Mouse (Mus musculus) embryonic stem cell, embryonic (primary cell): ENCODE results near the gene Cdc37l1.

Source experiments
- CTCF ChIA-PET, 4 experiments: fragments of 300-600 bp in 2 of 4; fragments of 350-600 bp in 2 of 4; sonication (Branson Sonifier 250); formaldehyde crosslinking; loops; one replicate each; lab custom pipeline; 2022; ENCODE audit warnings: inconsistent platforms in 2 of 4; lab: Charles Lee
- POLR2A ChIA-PET, 4 experiments: fragments of 300-600 bp in 2 of 4; fragments of 350-600 bp in 2 of 4; sonication (Branson Sonifier 250); formaldehyde crosslinking; loops; one replicate each; lab custom pipeline; 2022; ENCODE audit warnings: antibody characterized with exemption in 4 of 4, inconsistent platforms in 1 of 4; lab: Charles Lee

Cdc37l1 gene

GRCm38 (mm10) chr19:29024391-29024947 lies 34.3 kb downstream of the Cdc37l1 start:
- POLR2A ChIA-PET: interaction anchor here in 3 of 4 experiments (0.7 to 2.7 kb wide), 12 partner anchors 14 to 263 kb away, joined by 3 to 12 read pairs (median 4); partner anchors contain the start of gene Cdc37l1 (in 2 of the 3)
- CTCF ChIA-PET: interaction anchor here in 2 of 4 experiments (0.6 to 1.0 kb wide), 2 partner anchors 14 to 571 kb away, joined by 3 to 7 read pairs; no protein-coding TSS in a partner anchor

GRCm38 (mm10) chr19:29031788-29032187 lies 41.6 kb downstream of the Cdc37l1 start:
- ChIA-PET CTCF (no interaction called here), POLR2A (interaction anchor here in 2 of 4 experiments (1.5 to 2.1 kb wide), 3 partner anchors 12 to 41 kb away, joined by 3 to 5 read pairs (median 5); partner anchors contain the start of genes Ak3 (in 1 of the 2) and Cdc37l1 (in 1 of the 2))

DNA sequence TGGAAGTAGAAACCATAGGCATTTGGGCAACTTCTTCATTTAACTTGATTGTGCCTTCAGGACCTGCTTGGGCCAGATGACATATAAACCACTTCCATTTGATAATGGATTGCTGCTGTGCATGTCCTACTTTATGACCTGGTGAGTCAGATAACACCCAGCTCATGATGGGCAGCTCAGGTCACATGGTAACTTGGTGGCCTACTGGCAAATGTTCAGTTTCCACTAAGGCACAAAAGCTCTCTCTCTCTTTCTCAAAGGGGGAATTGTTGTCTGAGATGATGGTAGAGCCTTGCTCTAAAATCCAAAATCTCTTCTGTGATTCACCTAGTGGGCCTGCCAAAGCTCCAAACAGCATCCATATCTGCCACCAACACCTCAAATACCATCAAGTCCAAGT lies 42.5 kb downstream of the Cdc37l1 start:
- ChIA-PET CTCF (interaction anchor here in 1 of 4 experiments (0.6 kb wide), 1 partner anchor 323 kb away, joined by 3 read pairs; no protein-coding TSS in a partner anchor), POLR2A (interaction anchor here in 2 of 4 experiments (0.9 to 2.1 kb wide), 3 partner anchors 13 to 42 kb away, joined by 3 to 5 read pairs (median 3); partner anchors contain the start of genes Ak3 (in 1 of the 2) and Cdc37l1 (in 1 of the 2))

- POLR2A ChIA-PET: interaction anchor here in 2 of 4 experiments (1.2 to 3.4 kb wide), 4 partner anchors 11 to 48 kb away, joined by 3 to 14 read pairs (median 4); partner anchors contain the start of gene Ak3 (in 1 of the 2)
Measured at GRCm38 (mm10) chr19:29037026-29037425, 46.9 kb downstream of the Cdc37l1 start.

GRCm38 (mm10) chr19:29037541-29037940 lies 47.4 kb downstream of the Cdc37l1 start:
- ChIA-PET CTCF (interaction anchor here in 1 of 4 experiments (1.0 kb wide), 1 partner anchor 18 kb away, joined by 3 read pairs; no protein-coding TSS in a partner anchor), POLR2A (interaction anchor here in 3 of 4 experiments (0.7 to 3.4 kb wide), 4 partner anchors 10 to 48 kb away, joined by 3 to 14 read pairs (median 5); partner anchors contain the start of genes Ak3 (in 1 of the 3) and Cdc37l1 (in 1 of the 3))

More at GRCm38 (mm10) chr19:29037026-29037425, 46.9 kb downstream of the Cdc37l1 start:
- CTCF ChIA-PET: no interaction called here

GRCm38 (mm10) chr19:29039334-29039733 lies 49.2 kb downstream of the Cdc37l1 start:
- POLR2A ChIA-PET: interaction anchor here in 3 of 4 experiments (0.5 to 3.4 kb wide), 11 partner anchors 9 to 316 kb away, joined by 3 to 14 read pairs (median 3); partner anchors contain the start of gene Ak3 (in 1 of the 3)
- CTCF ChIA-PET: interaction anchor here (0.6 to 1.7 kb wide), 24 partner anchors 8 to 694 kb away, joined by 3 to 7 read pairs (median 4); partner anchors contain the start of genes Ak3 (in 2 of the 4), 4430402I18Rik (in 1 of the 4) and Jak2 (in 1 of the 4)

DNA sequence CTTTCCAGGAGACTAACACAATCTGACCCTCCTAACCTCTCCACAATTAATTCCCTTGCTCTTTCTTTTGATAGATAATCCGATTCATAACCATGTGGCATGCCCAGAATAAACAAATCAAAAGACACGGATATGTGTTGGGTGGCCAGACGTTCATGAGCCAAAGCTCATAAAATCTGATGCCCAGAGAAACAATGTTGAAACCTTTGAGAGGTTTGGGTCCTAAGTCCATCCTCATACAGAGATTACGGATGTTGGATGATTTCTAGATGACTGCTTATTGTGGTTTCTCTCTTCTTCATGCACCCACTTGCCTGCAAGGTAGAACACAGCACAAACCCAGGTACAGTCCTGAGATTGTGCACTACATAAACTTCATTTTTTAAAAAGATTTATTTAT lies 50.1 kb downstream of the Cdc37l1 start:
- POLR2A ChIA-PET: interaction anchor here in 2 of 4 experiments (0.8 to 3.4 kb wide), 3 partner anchors 8 to 21 kb away, joined by 3 to 14 read pairs (median 5); partner anchors contain the start of gene Ak3 (in 1 of the 2)
- CTCF ChIA-PET: interaction anchor here in 2 of 4 experiments (0.6 to 1.3 kb wide), 3 partner anchors 7 to 211 kb away, joined by 3 to 7 read pairs (median 3); partner anchors contain the start of genes Ak3 (in 1 of the 2) and Jak2 (in 1 of the 2)

- CTCF ChIA-PET: interaction anchor here in 2 of 4 experiments (0.6 to 1.2 kb wide), 3 partner anchors 22 to 714 kb away, joined by 3 to 15 read pairs (median 5); no protein-coding TSS in a partner anchor
- POLR2A ChIA-PET: interaction anchor here in 3 of 4 experiments (0.5 to 1.5 kb wide), 8 partner anchors 17 to 1031 kb away, joined by 3 to 4 read pairs (median 3); partner anchors contain the start of genes Cdc37l1 (in 1 of the 3) and Rfx3 (in 1 of the 3)
Measured at GRCm38 (mm10) chr19:29042143-29042542, 52.0 kb downstream of the Cdc37l1 start.

DNA sequence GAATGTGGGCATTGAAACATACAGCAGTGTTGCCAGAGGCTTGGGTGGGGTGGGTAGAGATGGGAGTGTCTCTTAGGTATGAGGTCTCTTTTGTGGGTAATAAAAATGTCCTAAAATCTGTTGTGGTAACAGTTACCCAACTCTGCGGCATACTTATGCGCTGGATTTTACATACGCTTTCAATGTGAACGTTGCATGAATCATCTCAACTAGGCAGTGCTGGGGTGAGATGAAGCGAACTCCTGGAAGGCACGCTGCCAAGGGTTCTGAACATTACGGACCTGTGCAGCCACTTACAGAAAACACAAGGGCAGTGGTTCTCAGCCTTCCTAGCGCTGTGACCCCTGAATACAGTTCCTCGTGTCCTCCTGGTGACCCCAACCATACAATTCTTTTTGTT lies 52.5 kb downstream of the Cdc37l1 start:
- ChIA-PET CTCF (interaction anchor here in 1 of 4 experiments (1.2 kb wide), 1 partner anchor 21 kb away, joined by 5 read pairs; no protein-coding TSS in a partner anchor), POLR2A (interaction anchor here in 1 of 4 experiments (1.0 to 1.5 kb wide), 3 partner anchors 11 to 53 kb away, joined by 3 read pairs; partner anchors contain the start of gene Cdc37l1)

DNA sequence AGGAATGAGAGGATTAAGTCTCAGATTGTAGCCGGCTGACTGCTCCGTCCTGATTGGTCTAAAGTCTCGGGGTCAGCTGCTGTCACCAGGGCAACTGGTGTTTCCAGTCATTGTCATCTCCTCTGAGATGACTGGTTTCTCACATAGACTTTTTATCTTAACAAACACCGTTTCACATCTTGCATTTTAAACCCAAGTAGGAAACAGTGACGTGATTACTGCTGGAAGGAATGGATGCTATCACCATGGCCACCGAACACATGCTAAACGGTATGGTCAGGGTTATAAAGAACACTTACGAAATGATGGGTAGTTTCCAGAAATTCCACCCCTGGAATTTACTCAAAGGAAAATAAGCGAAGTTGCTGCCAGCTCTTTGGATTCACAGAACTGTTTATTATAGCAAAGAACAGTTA lies 54.2 kb downstream of the Cdc37l1 start:
- ChIA-PET POLR2A (interaction anchor here in 2 of 4 experiments (0.5 to 1.6 kb wide), 2 partner anchors 40 to 259 kb away, joined by 3 read pairs; no protein-coding TSS in a partner anchor), CTCF (no interaction called here)

- POLR2A ChIA-PET: interaction anchor here in 1 of 4 experiments (1.2 kb wide), 1 partner anchor 44 kb away, joined by 3 read pairs; no protein-coding TSS in a partner anchor
- CTCF ChIA-PET: no interaction called here
Measured at GRCm38 (mm10) chr19:29045369-29045768, 55.2 kb downstream of the Cdc37l1 start.

DNA sequence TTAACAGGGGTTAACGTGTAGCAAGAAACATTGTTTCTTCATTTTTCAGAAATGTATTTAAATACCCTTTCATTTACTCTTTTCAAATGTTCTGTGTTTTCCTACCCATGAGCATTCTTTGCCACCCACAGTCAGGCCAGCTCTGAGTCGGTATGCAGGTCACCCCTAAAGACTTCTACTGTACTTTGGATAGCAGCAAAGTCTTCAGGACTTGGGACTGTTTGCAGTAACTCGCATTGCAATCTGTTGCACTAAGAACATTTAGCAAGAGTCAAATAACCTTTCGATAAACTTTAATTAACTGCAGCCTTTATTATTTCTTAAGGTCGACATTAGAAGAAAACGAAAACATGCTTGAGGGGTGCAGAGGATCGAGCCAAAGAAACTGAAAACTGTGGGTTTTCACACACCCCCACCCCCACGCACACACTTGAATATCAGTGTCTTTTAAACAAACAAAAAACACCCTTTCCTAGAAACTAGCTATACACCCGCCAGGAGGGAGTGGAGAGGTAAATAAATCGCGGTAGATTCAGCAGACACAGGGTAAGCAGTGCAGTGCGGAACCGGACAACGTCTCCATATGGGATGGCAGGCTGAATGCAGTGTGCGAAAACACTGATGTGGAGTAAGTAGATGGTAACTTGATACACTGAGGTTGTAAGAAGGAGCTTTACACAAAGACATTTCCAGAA lies 56.0 kb downstream of the Cdc37l1 start:
- ChIA-PET POLR2A (interaction anchor here in 3 of 4 experiments (1.0 to 2.6 kb wide), 10 partner anchors 8 to 228 kb away, joined by 3 to 10 read pairs (median 6); partner anchors contain the start of gene Cdc37l1 (in 2 of the 3)), CTCF (interaction anchor here in 2 of 4 experiments (1.8 to 2.0 kb wide), 2 partner anchors 26 to 309 kb away, joined by 4 to 6 read pairs; no protein-coding TSS in a partner anchor)

GRCm38 (mm10) chr19:29046961-29047333 lies 56.8 kb downstream of the Cdc37l1 start:
- CTCF ChIA-PET: interaction anchor here (0.7 to 2.0 kb wide), 9 partner anchors 7 to 309 kb away, joined by 3 to 9 read pairs (median 6); no protein-coding TSS in a partner anchor
- POLR2A ChIA-PET: interaction anchor here (0.6 to 2.6 kb wide), 38 partner anchors 8 to 783 kb away, joined by 3 to 14 read pairs (median 5); partner anchors contain the start of genes Cdc37l1 (in 3 of the 4), Rcl1 (in 2 of the 4), Jak2 (in 1 of the 4) and Plpp6 (in 1 of the 4)

DNA sequence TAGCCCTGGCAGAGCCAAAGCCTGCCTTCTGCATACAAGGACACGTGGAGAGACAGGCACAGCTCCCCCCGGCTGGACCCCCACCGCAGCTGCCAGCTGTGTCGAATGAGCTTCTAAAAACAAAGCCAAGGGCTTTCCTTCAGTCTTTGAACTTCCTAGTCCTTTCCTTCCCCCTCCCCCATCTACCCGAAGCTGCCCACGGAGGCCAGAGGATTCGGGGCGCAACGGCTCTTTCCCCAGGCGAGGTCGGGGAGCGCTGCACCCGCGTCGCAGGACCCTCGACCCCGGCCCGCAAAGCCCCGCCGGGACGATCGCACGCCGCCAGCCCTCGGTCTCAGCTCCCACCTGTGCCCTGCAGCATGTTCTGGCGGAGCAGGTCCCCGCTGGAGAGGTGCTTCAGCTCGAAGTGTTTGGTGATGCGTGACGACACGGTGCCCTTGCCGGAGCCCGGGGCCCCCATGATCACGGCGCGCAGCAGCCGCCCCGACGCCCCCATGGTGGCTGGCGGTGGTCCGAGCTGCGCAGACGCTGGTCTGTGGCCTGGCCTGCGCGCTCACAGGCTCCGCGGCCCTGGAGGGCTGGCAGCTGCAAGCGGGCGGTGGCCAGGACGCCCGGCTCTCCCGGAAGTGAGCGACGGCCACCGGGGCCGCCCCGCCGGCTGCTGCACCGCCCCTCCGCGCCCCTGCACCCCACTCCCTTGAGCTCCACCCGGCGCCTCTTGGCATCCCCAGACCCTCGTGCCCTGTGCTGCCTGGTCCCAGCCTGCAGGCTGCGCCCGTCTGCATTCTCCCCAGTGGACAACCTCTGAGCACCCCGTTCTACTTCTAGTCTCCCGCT lies 57.4 kb downstream of the Cdc37l1 start, which contains the start of gene Ak3:
TSS of gene Ak3 (minus strand) at position 628 of the 837 bp plus-strand sequence.
- ChIA-PET CTCF (interaction anchor here (0.6 to 2.0 kb wide), 14 partner anchors 8 to 308 kb away, joined by 3 to 9 read pairs (median 4); no protein-coding TSS in a partner anchor), POLR2A (interaction anchor here (0.6 to 2.6 kb wide), 47 partner anchors 9 to 407 kb away, joined by 3 to 14 read pairs (median 4); partner anchors contain the start of genes Cdc37l1 (in 3 of the 4), Rcl1 (in 2 of the 4), Jak2 (in 1 of the 4) and Plpp6 (in 1 of the 4))

GRCm38 (mm10) chr19:29049401-29050075 lies 59.4 kb downstream of the Cdc37l1 start:
- CTCF ChIA-PET: interaction anchor here in 2 of 4 experiments (1.2 to 2.3 kb wide), 4 partner anchors 14 to 452 kb away, joined by 4 to 5 read pairs (median 4); no protein-coding TSS in a partner anchor
- POLR2A ChIA-PET: interaction anchor here in 2 of 4 experiments (1.1 to 1.8 kb wide), 5 partner anchors 14 to 60 kb away, joined by 3 to 9 read pairs (median 3); partner anchors contain the start of gene Cdc37l1 (in 1 of the 2)
